Mouse (Mus musculus): ENCODE data around the gene Acox1.

GRCm38 (mm10) chr11:116143468-116143867 lies 55.4 kb downstream of the Acox1 start:
- TF ChIP-seq POLR2A (IDR thresholded peaks at IDR 0.05; ENCODE audit: low read depth, low read length) = no peak
- TF ChIP-seq CTCF (conservative IDR thresholded peaks at IDR 0.05; ENCODE audit: insufficient read depth, insufficient read length, low read depth, low read length) = no peak
